Mouse (Mus musculus) adrenal gland, postnatal 14 days (tissue): ENCODE results near the gene Vegfd. TPM values are rescaled to one million over a fixed set of nuclear protein-coding genes. Genes with fewer than 3 reads are reported as not detected.
A peak's percentile ranks its signal among the peaks of the same experiment; 100 is the strongest.

Experiments used
- DNase-seq: peaks from one replicate; pipeline ENCODE4 v3.0.0; 2021; ENCODE audit warnings: mixed read lengths
- total RNA-seq: library from RNA; stranded (reverse); gene quantifications from 2 replicates; pipeline ENCODE4 v1.2.3, GENCODE M21; 2021

Gene Vegfd
- total RNA-seq, 1 experiment from 2014 or later, result 48.2 TPM

DNA sequence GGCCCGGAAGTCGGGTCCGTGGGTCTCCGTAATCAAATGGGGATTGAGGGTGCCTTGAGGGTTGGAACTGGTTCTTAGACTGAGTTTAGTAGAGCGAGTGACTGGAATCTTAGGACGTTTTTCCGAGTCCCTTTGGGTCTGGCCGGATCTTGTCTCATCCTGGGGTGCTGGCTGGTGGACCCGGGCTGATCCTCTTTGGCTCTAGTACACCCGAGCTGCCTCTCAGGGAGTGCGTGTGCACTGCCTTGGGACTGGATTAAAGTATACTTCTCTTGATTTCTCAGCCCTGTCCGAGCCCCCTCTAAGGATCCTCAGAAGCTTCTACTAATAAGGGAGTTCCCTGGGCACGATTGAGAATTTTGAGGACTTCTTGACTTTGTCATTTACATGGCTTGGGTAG lies 46.8 kb downstream of the Vegfd start:
- DNase-seq, result no peak

DNA sequence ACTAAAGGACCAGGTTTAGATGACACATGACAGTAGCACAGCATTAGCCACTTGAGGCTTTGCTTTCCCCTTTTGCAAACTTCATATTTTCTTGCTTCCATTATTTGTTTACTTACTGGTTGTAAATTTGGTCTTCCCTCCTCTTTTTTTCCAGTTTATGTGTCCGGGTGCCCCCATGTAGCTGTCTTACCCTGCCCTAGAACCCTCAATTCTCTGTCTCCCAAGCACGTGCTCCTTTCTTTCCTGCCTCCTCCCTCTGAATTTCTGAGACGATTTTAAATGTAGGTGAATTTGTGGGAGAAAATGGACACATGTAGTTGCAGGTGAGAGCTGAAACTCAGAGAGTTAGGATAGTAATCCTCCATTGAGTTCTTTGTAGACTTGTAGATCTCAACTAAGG lies 47.3 kb downstream of the Vegfd start:
- DNase-seq, result no peak

DNA sequence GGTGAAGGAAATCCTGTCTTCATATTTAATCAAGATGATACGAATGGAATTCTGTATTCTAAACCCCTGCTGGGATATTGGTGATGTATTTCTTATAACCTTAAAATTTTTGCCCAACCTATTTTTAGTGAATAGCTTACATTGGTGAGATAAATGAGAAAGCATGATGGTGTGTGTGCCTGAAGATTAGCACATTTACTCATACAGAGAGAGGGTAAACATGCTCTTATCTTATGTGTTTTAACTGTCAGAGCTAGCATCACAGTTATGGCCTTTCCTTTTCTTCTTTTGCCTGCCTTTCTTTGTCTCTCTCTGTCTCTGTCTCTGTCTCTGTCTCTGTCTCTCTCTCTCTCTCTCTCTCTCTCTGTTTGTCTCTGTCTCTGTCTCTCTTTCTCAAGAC lies 51.6 kb downstream of the Vegfd start:
- DNase-seq, result no peak

DNA sequence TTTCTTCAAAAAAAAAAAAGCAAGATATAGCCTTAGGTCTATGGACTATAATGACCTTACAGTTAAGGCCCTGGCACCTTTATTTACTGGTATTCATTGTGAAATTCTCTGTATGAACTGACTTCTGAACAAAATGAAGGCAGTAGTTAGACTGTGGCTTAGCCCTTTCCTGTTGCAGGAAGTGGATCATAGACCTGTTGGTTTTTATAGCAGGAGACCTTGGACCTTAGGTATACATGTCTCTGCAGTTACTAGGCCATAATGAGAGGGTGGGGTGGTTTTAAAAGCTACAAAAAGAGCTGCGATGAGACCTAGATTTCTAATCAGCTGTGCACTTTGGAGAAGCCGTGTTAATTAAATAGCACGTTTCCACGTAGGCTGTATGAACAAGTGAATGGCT lies 54.1 kb downstream of the Vegfd start:
- DNase-seq, result no peak

DNA sequence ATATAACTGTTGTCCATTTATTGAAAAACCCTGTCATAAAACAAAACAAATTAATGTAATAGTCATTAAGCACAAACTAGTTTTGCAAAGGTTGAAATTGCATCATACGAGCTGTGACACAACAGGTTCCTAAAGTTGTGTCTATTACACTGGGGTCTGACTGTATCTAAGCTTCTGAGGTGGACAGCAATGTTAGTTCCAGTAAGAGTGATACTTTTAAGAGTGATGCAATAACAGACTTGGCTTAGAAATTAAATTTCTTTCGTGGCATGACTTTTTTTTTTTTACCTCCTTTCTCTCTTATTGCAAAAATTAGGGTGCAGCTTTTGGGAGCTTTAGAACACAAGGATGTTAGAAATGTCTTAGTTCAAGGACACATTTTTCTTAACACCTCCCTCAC lies 55.0 kb downstream of the Vegfd start:
- DNase-seq, result no peak

DNA sequence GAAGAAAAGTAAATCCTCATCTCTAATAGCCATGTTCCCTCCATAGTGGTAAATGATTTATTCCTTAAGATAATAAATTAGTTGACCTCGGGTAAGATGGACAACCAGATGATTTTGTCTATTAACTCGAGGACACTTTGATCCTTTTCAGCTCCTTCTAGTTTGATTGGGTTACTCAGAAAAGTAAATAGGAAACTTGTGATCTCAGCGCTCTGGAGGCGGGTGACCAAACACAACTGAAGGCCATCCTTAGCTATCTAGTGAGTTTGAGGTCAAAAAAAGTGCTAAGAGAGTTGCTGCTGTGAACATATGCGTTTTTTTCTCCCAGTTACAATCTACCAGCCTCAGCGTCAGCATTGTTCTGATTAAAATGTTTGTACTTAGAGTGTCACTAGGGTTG lies 57.4 kb downstream of the Vegfd start:
- no peak for DNase-seq

DNA sequence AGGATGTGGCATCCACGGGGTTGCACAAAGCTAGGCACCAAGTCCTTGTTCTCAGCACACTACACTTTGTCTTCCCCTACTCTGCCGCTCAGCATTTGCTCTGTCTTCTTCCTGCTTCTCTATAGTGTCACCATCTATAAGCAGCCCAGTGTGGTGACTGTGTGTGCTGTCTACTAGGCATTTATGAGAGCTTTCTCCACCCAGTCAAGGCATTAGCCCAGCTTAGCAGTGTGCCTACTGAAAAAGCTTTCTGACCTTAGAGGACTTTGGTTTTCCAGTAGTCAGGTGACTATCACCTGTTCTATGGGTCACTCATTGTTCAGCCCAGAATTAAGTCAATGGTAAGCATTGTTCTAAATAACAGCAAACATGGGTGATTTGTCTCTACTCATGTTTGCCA lies 58.0 kb downstream of the Vegfd start:
- DNase-seq, result no peak

DNA sequence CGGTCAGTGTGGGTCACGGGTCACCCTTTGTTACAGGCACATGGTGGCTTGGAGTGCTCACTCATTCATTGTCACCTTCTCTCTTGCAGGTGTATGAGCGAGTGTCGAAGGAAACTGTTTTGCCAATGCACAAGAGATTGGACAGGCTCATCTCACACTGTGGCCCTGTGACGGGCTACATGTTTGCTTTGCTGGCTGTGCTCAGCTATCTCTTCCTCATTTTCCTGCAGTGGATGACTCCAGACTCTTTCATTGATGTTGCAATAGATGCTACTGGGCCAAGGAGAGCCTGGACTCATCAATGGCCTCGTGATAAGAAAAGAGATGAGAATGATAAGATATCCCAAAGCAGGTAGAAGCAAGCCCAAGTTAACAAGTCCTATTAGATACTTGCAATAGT lies 58.4 kb downstream of the Vegfd start:
- DNase-seq, result no peak

DNA sequence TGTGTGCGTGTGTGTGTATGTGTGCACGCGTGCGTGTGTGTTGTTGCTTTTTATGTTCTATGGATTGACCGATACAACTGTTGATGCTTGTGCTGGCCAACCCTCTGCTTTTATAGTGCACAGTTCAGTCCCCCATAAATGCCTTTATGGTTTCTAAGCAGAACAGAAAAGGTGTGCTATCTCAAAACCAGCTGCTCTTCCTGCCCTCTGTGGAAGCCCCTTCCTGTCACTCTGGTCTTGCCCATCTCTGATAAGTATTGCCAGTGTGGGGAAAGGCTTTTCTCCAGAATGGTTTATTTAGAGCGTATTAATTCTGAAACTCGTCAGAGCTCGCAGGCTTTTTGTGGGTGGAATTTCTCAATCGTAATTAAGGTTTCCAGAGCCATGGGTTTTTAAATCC lies 59.5 kb downstream of the Vegfd start:
- DNase-seq, result no peak

DNA sequence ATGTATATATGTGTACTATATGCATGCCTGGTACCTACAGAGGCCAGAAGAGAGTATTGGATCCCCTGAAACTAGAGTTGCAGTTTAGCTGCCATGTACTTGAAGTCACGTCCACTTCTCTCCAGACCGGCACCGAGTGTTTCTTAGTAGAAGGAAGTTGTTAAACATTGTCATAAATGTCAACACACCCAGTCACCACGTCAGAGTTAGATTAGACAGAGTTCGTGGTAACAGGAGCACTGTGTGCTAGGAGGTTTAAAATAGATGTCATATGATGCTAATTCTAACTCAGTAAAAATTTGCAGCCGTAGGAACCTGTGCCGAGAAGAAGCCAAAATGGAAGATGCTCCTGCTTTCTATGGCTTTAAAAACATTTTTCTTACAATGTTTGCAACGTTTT lies 63.5 kb downstream of the Vegfd start, which contains the start of gene Asb11:
Asb11 (plus strand) TSS at position 286 of the 400 bp plus-strand sequence.
- DNase-seq, result no peak

DNA sequence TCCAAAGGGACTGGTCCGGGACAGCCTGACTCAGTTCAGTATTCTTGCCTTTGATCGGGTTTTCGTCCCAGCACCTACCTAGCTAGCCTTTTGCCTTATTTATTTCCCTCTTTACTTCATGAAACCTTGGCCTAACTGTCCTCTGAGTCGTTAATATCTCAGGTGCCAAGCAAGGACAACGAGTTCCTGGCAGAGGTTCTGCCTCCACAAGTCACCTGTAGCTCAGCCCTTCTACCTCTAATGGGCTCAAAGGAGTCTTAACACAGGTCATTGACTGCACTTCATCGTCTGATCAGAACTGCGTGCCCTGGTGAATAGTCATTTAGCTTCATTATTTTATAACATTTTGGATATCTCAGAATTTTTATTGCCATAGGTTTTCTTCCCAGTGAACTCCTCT lies 66.3 kb downstream of the Vegfd start:
- DNase-seq, result no peak

DNA sequence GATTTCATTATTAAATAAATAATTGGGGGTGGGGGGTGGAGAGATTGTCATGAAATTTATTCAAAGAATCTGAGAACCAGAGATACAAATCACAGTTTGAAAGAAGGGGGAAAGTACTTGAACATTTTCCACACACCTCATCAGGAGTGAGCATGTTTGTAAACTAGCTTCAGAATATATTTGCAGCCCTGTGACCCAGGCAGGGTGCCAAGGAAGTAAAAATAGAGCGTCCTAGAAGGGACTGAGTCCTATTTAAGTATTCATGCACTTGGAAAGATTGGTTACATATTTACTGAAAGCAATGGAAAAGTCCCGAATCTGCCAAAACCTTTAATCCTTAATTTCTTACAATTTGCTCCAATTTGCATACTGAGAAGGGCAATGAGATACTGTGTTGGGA lies 67.0 kb downstream of the Vegfd start:
- peak; percentile 31 for DNase-seq

DNA sequence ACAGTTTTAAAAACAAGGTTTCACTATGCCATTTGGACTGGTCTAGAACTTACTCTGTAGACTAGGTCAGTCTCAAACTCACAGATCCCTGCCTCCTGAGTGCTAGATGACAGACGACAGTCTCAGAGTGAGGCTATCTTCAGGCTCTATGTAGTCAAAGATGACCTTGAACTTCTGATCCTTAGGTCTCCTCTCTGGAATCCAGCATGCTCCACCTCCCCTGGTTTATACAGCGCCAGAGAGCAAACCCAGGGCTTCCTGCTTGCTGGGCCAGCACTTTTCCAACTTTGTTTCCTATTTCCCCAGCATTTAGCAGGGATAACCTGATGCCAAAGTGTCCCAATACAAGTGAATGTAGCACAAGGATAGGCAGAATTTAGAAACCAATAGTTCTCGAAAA lies 67.5 kb downstream of the Vegfd start:
- DNase-seq, result no peak

DNA sequence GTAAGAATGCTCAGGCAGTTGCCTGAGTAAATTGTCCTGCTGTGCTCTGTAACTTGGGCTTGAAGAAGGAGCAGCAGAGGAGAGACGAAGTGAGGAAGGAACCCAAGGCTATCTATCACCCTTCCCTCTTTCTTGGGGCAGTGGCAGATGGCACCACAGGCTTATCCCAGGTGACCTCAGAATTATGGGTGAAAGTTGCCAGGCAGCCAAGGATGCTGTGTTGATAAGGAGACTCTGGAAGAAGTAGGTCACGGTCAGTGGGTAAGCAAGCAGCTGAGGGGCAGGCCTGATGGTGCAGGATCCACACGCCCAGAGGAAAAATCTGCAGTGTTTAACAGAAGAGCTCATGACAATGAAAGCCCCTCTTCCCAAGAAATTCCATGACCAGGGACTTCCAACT lies 68.1 kb downstream of the Vegfd start:
- DNase-seq, result peak; percentile 41

DNA sequence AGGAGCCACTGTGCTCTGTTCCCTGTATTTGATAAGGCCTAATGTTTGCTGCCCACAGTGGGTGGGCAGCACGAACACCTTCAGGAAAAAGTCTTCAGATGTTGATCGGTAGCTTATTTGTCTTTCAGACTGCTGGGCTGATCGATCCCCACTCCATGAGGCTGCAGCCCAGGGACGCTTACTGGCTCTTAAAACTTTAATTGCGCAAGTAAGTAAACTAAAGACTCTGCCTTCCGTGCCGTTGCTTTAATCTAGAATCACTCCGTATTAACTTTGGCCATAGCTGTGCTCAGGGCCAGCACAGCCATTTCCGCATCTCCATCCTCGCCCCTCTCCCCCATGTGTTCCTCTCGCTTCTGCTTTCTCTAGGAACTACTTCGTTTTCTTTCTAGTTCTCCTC lies 72.4 kb downstream of the Vegfd start:
- DNase-seq, result no peak

DNA sequence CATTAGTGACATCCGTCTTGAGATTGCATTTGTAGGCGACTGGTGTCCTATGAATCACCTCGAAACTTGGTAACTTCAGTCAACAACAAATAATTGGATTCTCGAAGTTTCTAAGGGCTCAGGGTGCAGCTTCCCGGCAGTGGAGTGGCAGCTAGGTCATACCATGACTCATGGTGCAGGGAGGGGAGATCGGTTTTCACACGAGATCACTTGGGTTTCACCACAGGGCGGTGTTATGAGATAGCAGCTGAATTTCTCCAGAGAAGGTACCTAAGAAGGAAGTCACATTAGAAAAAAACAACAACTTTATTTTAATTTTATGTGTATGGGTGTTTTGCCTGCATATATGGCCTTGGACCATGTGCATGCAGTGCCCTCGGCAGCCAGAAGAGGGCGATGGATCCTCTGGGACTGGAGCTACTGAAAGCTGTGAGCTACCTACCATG lies 73.0 kb downstream of the Vegfd start:
- DNase-seq, result peak; percentile 16

DNA sequence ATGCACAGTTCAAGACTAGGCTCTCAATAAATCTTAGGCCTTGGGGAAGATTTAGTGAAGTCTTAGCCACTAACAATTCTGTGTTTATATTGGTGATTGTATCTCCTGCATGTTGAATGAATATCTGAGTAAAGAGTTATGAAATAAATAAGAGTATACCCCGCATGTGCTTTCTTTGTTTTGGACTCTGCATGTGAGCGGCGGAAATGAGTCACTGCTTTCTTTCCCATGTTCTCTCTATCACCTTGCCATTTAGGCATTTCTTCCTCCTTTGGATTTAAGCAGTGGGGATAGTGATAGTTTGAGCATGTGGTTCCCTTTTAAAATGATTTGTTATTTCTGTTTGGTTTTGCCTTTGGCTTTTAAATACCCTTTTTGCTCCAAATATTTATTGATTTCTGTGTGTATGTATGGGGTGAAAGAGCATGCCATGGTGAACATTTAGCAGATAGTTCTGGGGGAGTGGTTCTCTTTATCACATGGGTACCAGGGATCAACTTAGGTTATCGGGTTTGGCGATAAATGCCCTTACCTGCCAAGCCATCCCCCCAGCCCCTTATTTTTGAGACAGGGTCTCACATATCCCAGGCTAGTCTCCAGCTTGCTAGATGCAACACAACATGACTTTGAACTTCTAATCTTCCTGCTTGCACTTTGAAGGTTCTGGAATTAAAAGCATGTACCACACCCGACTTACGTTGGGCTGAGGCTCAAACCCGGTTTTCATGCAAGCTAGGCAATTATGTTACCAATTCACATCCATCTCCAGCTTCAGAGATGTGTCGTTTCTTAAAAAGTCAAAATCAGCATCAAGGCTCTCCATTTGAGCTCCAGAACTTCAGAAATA lies 73.9 kb downstream of the Vegfd start:
- no peak for DNase-seq

DNA sequence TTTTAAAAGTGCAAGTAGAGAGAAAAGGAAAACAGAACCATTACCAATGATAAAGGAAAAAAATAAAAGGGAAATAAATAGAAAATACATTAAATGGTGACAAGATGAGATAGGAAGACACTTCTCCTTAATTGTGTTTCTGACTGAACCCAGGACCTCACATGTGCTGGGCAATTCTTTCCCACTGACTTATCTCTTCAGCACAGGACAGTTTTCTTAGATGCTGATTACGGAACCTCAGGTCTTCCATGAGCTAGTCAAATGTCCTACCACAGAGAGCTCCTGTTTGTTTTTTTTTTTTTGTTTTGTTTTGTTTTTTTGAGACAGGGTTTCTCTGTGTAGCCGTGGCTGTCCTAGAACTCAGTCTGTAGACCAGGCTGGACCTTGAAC lies 74.5 kb downstream of the Vegfd start:
- no peak for DNase-seq

DNA sequence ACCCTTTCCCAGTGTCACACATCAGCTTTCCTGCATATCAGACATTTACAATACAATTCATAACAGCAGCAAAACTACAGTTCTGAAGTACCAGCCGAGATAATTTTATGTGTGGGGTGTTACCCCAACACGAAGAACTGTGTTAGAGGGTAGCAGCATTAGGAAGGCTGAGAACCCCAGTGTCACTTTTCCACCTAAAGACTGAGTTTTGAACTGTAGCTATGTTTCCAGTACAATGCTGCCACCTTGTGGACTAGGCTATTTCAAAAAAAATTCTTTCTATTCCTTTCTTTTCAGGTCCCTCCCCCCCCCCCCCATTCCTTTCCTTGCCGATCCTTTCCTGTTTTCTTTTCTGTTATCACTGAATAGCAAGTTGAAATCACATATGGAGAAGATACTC lies 76.0 kb downstream of the Vegfd start:
- peak; percentile 35 for DNase-seq

Other genes starting within 250 kb of the Vegfd start
- gene Ace2, start 234.0 kb upstream of the Vegfd start, total RNA-seq, result 21.6 and 23.5 TPM in 2 replicates
- 0.56 and 1.0 TPM in 2 replicates for gene Bmx, start 115.2 kb upstream of the Vegfd start, total RNA-seq
- 4.5 and 4.9 TPM in 2 replicates for gene Pir, start 104.0 kb upstream of the Vegfd start, total RNA-seq
- gene Piga, start 46.4 kb downstream of the Vegfd start, total RNA-seq, result 8.2 and 9.4 TPM in 2 replicates
- not detected in 2 replicates for gene Asb11, start 63.6 kb downstream of the Vegfd start, total RNA-seq
- gene Asb9, start 132.9 kb downstream of the Vegfd start, total RNA-seq, result not detected in 2 replicates